Mouse (Mus musculus) embryonic stem cell, embryonic (primary cell): ENCODE measurements at regions not wholly inside any gene's neighbourhood (a gene's known extent, or its start where the extent isn't known, plus 50 kb on each side); places are given as distances from the start of the nearest gene placed in this dataset.

Experiments used
- CTCF ChIA-PET, 4 experiments: fragments of 300-600 bp in 2 of 4; fragments of 350-600 bp in 2 of 4; sonication (Branson Sonifier 250); formaldehyde crosslinking; loops; one replicate each; lab custom pipeline; 2022; ENCODE audit warnings: inconsistent platforms in 2 of 4; lab: Charles Lee
- POLR2A ChIA-PET, 4 experiments: fragments of 300-600 bp in 2 of 4; fragments of 350-600 bp in 2 of 4; sonication (Branson Sonifier 250); formaldehyde crosslinking; loops; one replicate each; lab custom pipeline; 2022; ENCODE audit warnings: antibody characterized with exemption in 4 of 4, inconsistent platforms in 1 of 4; lab: Charles Lee

GRCm38 (mm10) chr13:103683169-103683568, 91.2 kb downstream of the Srek1 start:
- ChIA-PET POLR2A (no interaction called here), CTCF (interaction anchor here in 1 of 4 experiments (2.7 kb wide), 1 partner anchor 13 kb away, joined by 7 read pairs; no protein-coding TSS in a partner anchor)

GRCm38 (mm10) chr13:103680740-103681139, 93.7 kb downstream of the Srek1 start:
- POLR2A ChIA-PET = no interaction called here
- CTCF ChIA-PET = no interaction called here

GRCm38 (mm10) chr13:103680052-103680451, 94.4 kb downstream of the Srek1 start:
- ChIA-PET CTCF (no interaction called here), POLR2A (no interaction called here)

GRCm38 (mm10) chr13:103676831-103677230, 97.6 kb downstream of the Srek1 start:
- ChIA-PET CTCF (interaction anchor here in 2 of 4 experiments (0.7 to 1.4 kb wide), 2 partner anchors 24 to 31 kb away, joined by 3 read pairs; no protein-coding TSS in a partner anchor), POLR2A (no interaction called here)

GRCm38 (mm10) chr13:103676221-103676620, 98.2 kb downstream of the Srek1 start:
- ChIA-PET CTCF (interaction anchor here in 1 of 4 experiments (1.4 kb wide), 1 partner anchor 30 kb away, joined by 3 read pairs; no protein-coding TSS in a partner anchor), POLR2A (no interaction called here)

- ChIA-PET CTCF (no interaction called here), POLR2A (no interaction called here)
Measured at GRCm38 (mm10) chr13:103670611-103671010, 103.8 kb downstream of the Srek1 start.

- POLR2A ChIA-PET = no interaction called here
- CTCF ChIA-PET = no interaction called here
Measured at GRCm38 (mm10) chr13:103669856-103670255, 104.6 kb downstream of the Srek1 start.

- POLR2A ChIA-PET = interaction anchor here in 2 of 4 experiments (0.5 to 1.1 kb wide), 5 partner anchors 13 to 1552 kb away, joined by 3 read pairs; partner anchors contain the start of gene Srek1 (in 1 of the 2)
- CTCF ChIA-PET = interaction anchor here in 2 of 4 experiments (0.9 to 1.8 kb wide), 4 partner anchors 19 to 28 kb away, joined by 3 to 7 read pairs (median 4); no protein-coding TSS in a partner anchor
Measured at GRCm38 (mm10) chr13:103667749-103668148, 106.7 kb downstream of the Srek1 start.

- ChIA-PET POLR2A (interaction anchor here in 1 of 4 experiments (1.0 kb wide), 1 partner anchor 11 kb away, joined by 3 read pairs; no protein-coding TSS in a partner anchor), CTCF (interaction anchor here in 2 of 4 experiments (0.9 to 1.5 kb wide), 2 partner anchors 14 to 15 kb away, joined by 3 to 4 read pairs; no protein-coding TSS in a partner anchor)
Measured at GRCm38 (mm10) chr13:103660248-103660996, 114.0 kb downstream of the Srek1 start.

GRCm38 (mm10) chr13:103655966-103656365, 118.4 kb downstream of the Srek1 start:
- CTCF ChIA-PET = no interaction called here
- POLR2A ChIA-PET = interaction anchor here in 1 of 4 experiments (0.6 kb wide), 1 partner anchor 113 kb away, joined by 3 read pairs; no protein-coding TSS in a partner anchor

GRCm38 (mm10) chr13:103653216-103653615, 121.2 kb downstream of the Srek1 start:
- ChIA-PET POLR2A (no interaction called here), CTCF (no interaction called here)

GRCm38 (mm10) chr13:103649383-103649782, 125.0 kb downstream of the Srek1 start:
- CTCF ChIA-PET = interaction anchor here in 1 of 4 experiments (0.6 kb wide), 1 partner anchor 398 kb away, joined by 3 read pairs; no protein-coding TSS in a partner anchor

GRCm38 (mm10) chr13:103648016-103648415, 126.4 kb downstream of the Srek1 start:
- ChIA-PET POLR2A (no interaction called here), CTCF (interaction anchor here in 3 of 4 experiments (0.7 kb wide), 3 partner anchors 19 to 589 kb away, joined by 3 to 9 read pairs (median 3); no protein-coding TSS in a partner anchor)

More at GRCm38 (mm10) chr13:103649383-103649782, 125.0 kb downstream of the Srek1 start:
- POLR2A ChIA-PET = interaction anchor here in 1 of 4 experiments (1.1 to 1.3 kb wide), 3 partner anchors 10 to 18 kb away, joined by 3 read pairs; no protein-coding TSS in a partner anchor

GRCm38 (mm10) chr13:103646035-103646434, 128.4 kb downstream of the Srek1 start:
- CTCF ChIA-PET = interaction anchor here (0.5 to 1.6 kb wide), 37 partner anchors 11 to 649 kb away, joined by 3 to 7 read pairs (median 3); partner anchors contain the start of gene Mast4 (in 1 of the 4)
- POLR2A ChIA-PET = no interaction called here

- CTCF ChIA-PET = interaction anchor here (0.5 to 1.5 kb wide), 16 partner anchors 10 to 1168 kb away, joined by 3 to 10 read pairs (median 4); no protein-coding TSS in a partner anchor
Measured at GRCm38 (mm10) chr13:103643993-103644722, 130.2 kb downstream of the Srek1 start.

GRCm38 (mm10) chr13:103643486-103643885, 130.9 kb downstream of the Srek1 start:
- POLR2A ChIA-PET = interaction anchor here in 2 of 4 experiments (0.6 kb wide), 2 partner anchors 22 to 108 kb away, joined by 3 to 4 read pairs; no protein-coding TSS in a partner anchor

More at GRCm38 (mm10) chr13:103643993-103644722, 130.2 kb downstream of the Srek1 start:
- POLR2A ChIA-PET = interaction anchor here in 2 of 4 experiments (0.6 to 0.7 kb wide), 3 partner anchors 21 to 267 kb away, joined by 4 to 9 read pairs (median 8); no protein-coding TSS in a partner anchor

GRCm38 (mm10) chr13:103642542-103643375, 131.6 kb downstream of the Srek1 start:
- CTCF ChIA-PET = interaction anchor here in 1 of 4 experiments (0.7 kb wide), 1 partner anchor 470 kb away, joined by 3 read pairs; no protein-coding TSS in a partner anchor
- POLR2A ChIA-PET = interaction anchor here in 2 of 4 experiments (0.6 kb wide), 2 partner anchors 22 to 109 kb away, joined by 3 to 4 read pairs; no protein-coding TSS in a partner anchor

More at GRCm38 (mm10) chr13:103643486-103643885, 130.9 kb downstream of the Srek1 start:
- CTCF ChIA-PET = interaction anchor here in 2 of 4 experiments (0.6 to 1.0 kb wide), 3 partner anchors 470 to 1169 kb away, joined by 3 to 5 read pairs (median 3); no protein-coding TSS in a partner anchor
